Mouse (Mus musculus): ENCODE measurements around the gene Mrgprd.

GRCm38 (mm10) chr7:145317522-145317921, 2.9 kb downstream of the Mrgprd start:
- TF ChIP-seq CTCF (IDR thresholded peaks at IDR 0.05; ENCODE audit: extremely low read depth, insufficient read depth, insufficient read length, insufficient replicate concordance) (no peak), POLR2A (IDR thresholded peaks at IDR 0.05; ENCODE audit: low read depth, low read length) (no peak)
